Mouse (Mus musculus): ENCODE data around the gene Mrpl34.

The Mrpl34 gene

DNA sequence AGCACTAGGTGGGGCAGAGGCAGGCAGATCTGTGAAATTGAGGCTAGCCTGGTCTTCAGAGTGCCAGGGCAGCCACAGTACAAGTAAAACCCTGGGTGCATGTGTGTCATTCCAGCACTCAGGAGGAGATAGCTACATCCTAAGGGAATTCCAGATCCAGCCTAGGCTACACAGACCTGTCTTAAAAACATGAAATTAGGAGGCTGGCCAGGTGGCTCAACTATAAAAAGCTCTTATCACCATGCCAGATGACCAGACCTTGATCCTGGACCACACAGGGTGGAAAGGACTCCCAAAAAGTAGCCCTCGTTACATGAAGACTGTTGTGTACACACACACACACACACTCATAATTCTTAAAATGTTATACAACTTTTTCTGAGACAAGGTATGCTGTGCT lies 3.2 kb downstream of the Mrpl34 start:
- intact Hi-C loops (cut with DNase I): no loop called here

DNA sequence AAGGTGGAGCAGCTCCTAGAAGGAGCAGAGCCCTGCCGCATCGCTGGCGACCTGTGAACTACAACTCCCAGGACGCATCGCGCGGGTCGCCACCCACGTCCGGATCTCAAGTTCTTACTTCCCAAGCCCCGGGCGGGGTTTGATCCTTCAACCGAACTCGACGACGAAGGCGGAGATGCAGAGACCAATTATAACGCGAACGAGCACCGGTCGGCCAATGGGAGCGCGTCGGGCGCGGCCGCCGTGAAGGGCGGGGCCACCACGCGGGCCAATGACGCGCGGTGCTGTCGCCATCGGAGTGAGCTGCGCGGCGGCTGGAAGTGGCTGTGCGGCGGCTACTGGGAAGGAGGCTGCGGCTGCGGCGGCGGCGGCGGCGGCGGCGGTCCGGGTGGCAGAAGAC lies 4.2 kb downstream of the Mrpl34 start, which contains the start of gene Dda1:
TSS of gene Dda1 (plus strand) at position 284 of the 400 bp plus-strand sequence.
- intact Hi-C loops (cut with DNase I): no loop called here

DNA sequence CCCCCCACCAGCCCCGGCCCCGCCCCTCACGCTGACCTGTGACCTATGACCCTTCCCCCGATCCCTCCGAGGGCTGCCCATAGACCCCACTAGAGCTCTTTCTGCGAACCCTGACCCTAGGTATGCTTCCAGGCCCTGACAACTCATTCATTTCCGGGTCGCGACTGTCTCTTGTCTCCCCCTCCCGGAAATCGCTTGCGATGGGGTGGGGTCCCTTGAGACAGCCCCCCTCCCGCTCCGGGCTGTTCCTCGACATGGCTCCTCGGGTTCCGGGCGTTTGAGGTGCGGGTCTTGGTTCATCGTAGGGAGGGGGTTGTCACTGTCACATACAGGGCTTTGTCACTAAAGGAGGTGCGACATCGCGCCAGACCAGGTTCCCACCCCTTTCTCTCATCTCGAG lies 4.7 kb downstream of the Mrpl34 start:
- intact Hi-C loops (cut with DNase I): no loop called here

DNA sequence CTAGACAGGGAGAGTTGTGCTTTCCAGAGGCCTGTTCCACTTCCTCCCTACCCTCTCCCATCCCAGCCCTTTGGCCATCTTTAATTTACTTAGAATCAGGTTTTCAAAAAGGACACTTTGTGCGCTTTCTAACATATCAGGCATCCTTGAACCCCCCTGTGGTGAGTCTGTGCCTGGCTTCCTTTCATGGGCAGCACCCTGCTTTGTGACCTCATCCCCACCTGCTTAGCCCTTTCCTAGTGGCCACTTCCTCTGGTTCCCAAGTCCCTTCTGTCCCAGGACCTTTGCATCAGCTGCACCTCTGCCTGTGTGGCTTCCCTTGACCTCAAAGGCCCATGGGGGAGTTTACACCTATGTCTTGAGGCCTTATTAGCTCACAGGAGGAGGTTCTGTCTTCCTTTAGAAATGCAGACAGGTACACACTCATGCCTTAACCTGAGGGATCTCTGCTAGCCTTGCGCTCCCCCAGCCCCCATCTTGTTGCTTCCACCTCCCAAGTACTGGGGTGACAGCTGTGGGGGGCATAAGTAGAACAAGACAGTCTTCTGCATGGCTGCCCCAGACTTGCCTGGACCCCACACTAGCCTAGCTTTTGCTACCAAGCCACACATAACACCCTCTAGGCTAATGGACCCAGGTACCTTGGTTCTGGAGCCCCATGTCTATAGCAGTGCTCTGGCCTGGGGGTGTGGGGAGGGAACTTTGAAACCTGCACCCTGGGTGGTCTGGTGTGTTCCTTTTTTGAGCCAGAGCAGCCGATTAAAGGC lies 5.6 kb downstream of the Mrpl34 start:
- intact Hi-C loops (cut with DNase I): no loop called here

DNA sequence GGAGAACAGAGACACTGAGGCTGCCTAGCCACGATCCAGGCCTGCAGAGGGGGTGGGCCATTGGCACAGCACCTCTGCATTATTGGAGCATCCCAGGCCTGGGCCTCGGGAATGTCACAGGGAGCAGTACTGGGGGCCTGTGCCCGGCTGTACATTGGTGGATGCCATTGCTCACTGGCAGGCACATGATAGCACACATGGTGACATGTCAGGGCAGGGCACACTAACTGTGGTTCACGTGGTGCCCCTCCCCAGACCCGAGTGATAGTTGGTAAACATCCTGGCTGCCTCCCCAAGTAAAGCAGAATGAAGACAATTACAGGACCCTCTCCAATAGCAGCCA lies 6.1 kb downstream of the Mrpl34 start:
- intact Hi-C loops (cut with DNase I): no loop called here

DNA sequence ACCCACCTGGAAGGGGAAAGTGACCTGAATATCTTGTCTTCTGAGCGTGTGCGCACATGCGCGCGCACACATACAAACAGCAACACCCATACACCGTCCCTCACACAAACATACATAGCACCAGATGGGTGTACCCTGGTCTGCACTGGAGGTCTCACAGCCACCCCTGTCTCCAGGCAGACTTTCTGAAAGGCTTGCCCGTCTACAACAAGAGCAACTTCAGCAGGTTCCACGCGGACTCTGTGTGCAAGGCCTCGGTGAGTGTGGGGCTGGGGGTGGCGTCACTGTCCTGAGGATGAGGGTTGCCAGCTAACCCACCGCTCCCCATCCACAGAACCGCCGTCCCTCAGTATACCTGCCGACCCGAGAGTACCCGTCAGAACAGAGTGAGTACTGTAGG lies 7.1 kb downstream of the Mrpl34 start:
- intact Hi-C loops (cut with DNase I): no loop called here

DNA sequence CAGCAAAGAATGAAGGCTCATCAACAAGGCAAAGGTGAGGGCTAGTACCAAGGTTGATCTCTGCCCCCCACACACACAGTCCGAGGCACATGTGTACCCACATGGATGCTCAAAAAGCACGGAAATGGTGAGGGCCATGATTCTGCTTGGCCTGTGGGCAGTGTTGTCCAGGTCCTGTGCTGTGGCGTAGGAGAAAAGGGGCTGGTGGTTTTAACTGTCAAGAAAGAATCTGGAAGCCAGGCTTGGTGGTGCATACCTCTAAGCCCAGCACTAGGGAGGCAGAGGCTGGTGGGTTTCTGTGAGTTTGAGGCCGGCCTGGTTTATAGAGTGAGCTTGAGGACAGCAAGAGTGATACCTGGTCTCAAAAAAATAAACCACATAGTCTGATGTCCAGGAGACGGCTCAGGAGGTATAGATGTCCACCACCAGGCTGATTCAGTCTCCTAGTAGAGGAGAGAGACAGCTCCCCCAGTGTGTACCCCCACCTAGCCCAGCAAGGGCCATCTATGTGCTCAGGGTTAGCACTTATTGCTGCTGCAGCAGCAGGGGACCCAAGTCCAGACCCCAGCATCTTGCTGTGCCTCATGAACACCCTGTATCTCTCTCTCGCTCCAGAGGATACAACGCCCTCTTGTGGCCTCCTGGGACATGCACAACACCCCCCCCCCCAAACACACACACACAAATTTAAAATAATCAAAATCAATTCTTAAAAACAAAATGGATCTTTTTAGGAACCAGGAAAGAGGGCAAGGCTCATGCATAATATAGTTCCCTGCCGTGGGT lies 8.0 kb downstream of the Mrpl34 start:
- intact Hi-C loops (cut with DNase I): no loop called here

DNA sequence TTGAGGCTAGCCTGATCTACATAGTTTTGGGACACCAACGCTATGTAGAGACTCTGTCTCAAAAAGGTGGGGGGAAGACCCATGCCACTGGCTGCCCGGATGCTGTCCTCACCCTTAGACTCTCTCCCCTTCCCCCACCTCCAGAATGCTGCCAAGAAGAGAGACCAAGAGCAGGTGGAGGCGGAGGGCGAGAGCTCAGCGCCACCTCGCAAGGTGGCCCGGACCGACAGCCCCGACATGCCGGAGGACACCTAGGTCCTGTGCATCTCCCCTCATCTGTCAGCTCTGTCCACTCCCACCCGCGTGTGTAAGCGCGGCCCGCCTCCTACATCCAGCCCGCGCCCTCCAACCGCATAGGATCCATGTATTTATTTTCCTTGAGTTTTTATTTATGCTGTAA lies 9.6 kb downstream of the Mrpl34 start:
- intact Hi-C loops (cut with DNase I): no loop called here

DNA sequence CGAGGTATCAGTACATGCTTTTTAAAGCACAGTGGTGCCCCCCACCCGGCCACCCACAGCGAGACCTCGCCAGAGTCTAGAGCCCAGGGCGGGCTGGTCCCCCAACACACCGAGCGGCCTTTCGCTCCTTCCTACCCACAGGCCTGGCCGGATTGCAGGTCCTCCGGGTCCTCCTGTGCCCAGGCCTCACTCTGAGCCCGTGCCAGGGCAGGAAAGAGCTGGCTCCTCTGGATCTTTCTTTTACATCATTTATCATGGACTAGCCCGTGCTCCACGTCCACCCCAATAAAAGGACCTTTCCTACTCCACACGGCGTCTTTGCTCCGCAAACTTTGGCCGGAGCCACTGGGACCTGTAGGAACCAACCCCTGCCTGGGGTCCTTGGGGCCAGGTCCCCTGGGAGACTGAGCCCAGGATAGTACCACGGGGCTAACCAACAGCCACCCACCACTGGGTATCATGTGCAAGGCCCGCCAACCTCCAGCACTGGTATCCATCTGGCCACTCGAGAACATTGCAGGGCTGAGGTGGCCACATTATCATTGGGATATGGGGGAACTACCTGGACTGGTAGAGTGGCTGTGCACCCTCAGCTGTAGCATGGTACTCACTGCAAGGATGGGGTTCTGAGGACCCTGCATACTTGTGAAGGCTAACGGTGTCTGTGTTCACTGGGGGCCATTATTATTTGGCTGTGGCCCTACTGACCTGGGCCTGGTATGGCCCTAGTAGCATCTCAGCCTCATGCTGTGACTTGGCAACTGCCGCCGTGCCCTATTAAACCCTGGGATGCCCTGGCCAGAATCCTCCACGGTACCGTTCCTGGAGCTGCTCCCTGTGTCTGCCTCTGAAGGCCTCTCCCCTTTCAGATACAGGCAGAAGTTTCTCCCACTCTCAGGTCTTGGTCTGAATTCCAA lies 10.3 kb downstream of the Mrpl34 start:
- intact Hi-C loops (cut with DNase I): no loop called here

DNA sequence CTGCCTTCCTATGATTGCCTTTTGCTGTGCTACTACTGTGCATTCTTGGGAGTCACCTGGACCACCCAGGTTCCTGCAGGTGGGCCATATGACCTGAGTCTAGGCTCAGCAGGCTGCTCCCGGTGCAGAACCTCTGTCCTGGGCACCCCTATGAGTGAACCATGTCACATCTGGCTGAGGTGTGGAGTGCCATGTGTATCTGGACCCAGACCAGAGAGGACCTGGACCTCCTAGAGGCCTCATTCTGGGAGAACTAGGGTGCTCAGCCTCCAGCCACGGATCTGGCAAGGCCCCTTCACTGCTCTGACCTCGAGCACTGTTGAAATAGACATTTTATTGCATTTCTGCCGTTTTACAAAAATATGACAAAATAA lies 10.9 kb downstream of the Mrpl34 start:
- intact Hi-C loops (cut with DNase I): no loop called here

DNA sequence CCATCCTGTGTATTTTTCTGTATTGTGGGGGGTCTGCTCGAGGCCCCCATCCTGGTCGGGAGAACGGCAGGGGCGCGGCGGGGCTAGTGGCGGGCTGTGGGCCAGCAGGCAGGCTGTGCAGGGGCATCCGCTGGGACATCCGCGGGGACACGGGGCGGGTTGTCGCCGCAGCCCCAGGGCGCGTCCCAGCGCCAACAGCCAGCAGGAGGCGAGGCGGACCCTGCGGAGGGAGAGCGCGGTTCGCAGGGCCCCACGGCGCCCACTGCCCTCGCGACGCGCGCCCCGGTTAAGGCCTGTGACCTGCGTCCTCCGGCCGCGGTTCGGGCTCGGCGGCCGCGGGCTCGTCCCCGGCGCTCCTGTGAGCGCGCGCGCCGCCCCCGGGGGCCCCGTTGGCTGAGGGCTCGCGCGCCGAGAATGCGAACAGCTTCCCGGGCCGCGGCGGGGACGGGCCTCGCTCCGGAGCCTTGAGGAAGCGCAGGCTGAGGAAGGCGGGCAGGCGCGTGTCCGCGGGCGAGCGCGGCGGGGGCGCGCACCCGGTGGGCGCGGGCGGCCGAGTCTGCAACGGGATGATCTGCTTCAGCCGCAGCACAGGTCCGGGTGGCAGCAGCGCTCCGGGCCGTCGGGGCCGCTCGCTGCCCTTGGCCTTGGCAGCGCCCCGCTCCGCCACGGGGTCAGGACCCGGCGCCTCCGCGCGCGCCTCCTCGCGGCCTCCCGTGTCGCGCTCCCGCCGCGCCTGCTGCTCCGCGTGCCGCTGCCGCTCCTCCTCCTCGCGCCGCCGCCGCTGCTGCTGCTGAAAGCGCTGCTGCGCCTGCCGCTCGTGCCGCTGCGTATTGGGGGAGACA lies 11.6 kb downstream of the Mrpl34 start:
- intact Hi-C loops (cut with DNase I): no loop called here

DNA sequence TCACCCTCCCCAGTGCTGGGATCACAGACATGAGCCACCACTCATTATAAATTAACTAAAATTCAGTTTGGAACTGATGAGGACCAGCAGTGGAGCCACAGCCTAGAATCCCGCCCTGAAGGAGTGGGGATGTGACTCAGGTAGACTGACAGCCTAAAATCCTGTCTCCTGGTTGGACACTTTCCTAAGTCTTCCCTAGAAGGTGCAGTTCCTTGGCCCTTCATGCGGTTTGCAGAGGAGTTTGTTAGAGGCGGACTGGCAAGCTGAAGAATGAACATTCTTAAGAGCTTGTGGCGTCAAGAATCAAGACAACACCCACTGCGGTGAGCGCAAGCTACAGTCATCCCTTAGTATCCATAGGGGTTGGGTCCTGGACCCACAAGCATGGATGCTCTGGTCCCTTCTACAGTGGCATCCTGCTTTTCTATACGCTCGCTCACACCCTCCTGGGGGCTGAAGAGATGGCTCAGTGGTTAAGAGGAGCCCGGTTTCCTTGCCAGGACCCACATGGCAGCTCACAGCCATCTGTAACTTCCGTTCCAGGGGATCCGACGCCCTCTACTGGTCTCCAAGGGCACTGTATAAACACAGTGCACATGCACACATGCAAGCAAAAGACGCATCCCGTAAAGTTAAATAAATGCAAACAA lies 12.6 kb downstream of the Mrpl34 start:
- intact Hi-C loops (cut with DNase I): no loop called here

DNA sequence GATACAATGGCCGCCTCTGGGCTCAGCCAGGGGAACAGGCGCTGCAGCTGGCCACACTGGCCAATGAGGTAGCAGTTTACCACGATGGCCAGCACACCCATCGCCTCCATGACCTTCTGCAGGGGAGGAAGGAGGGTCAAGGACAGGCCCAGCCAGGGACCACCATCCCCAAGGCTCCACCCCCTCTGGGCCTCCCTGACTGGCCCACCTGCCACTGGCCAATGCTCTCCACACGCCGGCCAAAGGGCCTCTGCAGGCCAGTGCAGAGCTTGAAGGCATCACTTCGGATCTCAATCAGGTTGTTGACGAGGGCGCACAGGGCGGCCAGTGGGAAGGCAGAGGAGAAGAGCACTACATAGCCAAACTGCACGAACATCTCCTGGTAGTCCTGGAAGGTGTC lies 14.2 kb downstream of the Mrpl34 start:
- intact Hi-C loops (cut with DNase I): no loop called here

DNA sequence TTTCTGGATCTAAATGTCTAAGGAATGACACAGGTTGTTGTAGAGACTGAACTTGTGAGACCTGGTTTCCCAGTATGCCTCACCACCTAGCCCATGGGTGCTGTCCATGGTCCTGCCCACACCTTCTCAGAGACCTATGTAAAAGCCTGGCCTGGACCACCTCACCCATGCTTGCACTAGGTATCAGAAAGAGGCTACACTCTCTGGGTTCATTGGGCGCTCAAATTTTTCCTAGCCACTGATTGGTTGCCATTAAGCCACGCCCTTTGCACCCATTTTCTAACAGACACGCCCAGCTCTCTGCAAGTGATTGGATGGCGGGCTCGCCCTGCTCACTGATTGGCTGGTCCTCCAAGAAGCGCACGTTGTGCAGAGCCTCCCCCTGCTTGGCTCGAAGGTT lies 19.2 kb downstream of the Mrpl34 start:
- intact Hi-C loops (cut with DNase I): no loop called here

DNA sequence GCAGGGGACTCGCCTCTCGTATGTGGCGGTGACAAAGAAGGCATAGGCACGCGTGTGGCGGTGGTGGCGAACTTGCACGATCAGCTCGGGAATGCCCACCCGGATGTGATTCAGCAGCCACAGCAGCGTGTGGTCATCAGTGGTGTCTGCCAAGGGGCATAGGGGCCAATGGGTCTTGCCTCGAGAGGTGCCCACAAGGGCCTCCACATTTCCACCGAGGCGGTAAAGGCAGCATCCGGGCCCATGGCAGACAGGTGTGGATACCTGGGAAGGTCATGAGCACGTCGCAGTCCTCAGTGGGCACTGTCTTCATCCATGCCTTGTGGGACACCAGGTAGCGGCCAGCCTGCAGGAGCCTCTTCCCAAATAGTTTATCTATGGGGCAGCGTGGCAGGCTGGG lies 20.0 kb downstream of the Mrpl34 start:
- intact Hi-C loops (cut with DNase I): no loop called here

DNA sequence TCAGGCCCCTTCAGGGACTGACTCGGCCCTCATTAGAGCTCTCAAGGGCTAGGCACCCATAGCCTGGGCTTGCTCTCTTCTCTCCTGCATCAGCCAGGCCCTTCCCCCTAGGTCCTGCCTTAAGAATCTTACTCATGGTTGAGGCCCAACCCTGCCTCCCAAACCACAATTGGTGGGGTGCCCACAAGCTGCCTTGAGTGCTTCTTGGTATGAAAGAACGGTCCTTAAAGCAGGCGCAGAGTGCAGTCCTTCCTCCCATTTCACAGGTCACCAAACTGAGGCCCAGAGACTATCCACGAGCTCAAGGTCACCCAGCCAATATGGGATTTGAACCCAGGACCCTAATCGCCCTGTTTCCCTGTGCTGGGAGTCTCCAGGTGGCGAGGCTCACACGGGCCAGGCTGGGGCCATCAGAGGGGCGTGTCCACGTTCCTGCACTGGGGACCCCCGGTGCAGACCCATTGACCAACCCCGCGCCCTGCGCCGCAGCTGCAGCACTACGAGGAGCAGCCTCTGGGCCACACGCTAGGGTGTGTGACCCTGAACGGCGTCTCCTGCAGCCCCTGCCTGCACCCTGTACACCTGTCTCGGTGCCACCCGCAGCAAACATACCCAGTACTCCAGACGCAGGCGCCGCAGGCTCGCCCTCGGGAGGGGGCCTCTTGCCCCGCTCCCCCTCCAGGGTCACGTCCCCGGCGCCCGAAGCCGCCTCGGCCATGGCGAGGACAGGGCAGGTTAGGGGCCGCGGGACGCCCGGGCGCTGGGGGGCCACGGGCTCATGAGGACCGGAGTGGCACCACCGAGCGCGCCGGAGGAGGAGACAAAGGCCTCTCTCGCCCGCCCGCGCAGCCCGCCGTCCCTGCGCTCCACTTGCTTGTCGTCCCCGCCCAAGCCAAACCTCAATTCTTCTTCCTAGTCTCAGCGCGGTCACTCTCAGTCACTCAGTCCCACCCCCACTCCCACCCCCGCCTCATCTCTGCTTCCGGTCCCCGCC lies 20.7 kb downstream of the Mrpl34 start, which contains the start of gene Ano8:
TSS of gene Ano8 (minus strand) at position 822 of the 994 bp plus-strand sequence.
- intact Hi-C loops (cut with DNase I): no loop called here

DNA sequence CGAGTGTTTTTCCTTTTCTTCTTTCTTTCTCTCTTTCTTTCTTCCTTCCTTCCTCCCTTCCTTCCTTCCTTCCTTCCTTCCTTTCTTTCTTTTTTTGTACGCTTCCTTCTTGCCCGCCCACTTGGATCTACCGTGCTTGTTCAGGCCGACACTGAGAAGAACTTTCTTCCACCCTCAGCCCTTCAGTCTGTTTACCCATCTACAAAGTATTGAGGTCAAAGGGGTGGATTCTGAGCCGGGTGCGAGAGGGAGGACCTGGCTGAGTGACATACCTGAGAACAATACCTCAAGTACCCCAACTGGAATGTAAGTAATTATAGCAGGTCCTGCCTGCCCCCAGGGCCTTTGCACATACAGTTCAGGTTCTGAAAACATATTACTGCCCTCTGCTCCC lies 21.4 kb downstream of the Mrpl34 start:
- intact Hi-C loops (cut with DNase I): no loop called here

DNA sequence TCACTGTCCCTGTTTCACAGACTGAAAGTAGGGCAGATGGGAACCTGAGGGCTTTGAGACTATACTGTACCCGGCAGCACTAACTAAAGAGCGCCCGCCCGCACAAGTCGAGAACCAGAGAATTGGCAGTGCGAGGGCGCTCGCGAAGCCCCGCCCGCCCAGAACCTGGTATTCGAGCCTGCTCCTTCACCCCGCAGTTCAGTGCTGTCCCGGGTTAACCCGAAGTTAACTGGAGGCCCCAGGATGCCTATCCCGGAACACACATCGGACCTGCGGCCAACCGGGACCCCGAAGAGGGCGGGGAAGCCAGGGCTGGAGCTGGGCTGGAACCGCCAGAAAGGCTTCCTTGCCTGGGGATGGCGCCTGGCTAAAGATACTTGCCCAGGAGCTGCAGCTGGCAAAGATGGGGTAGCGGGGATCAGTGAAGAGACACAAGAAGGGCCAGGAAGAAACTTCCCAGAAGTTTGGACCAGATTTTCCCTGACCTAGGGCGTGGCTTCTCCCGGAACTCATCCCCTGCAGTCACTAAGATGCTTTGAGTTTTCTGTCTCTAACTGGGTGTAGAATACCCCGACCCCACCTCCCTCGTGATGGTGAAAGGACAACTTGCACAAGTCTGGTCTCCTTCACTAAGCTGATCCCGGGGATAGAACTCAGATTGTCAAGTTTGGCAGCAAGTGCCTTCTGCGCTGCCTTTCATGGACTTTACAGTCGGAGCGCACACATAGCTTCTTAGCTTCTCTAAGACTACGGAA lies 23.1 kb downstream of the Mrpl34 start, which contains the start of gene Gtpbp3:
TSS of gene Gtpbp3 (plus strand) at position 413 of the 755 bp plus-strand sequence.
- intact Hi-C loops (cut with DNase I): no loop called here
